Mouse (Mus musculus) liver, embryonic 14.5 days (tissue): ENCODE results near the gene Atp5f1.

ENCODE experiments used
- CTCF ChIP-seq: IDR thresholded peaks from 2 replicates; pipeline ENCODE4 v1.5.1; 2016; ENCODE audit warnings: antibody characterized with exemption, low read depth, control low read depth
- EP300 ChIP-seq: IDR thresholded peaks from 2 replicates; pipeline ENCODE4 v1.6.1; 2016; ENCODE audit warnings: antibody characterized with exemption, low read depth

- no peak for TF ChIP-seq EP300
- TF ChIP-seq CTCF, result no peak
Measured at GRCm38 (mm10) chr3:105927561-105928194, 32.2 kb downstream of the Atp5f1 start.
